Comparison of ENCODE assay signal across 19 mouse cellular contexts in the genomic region with DNA sequence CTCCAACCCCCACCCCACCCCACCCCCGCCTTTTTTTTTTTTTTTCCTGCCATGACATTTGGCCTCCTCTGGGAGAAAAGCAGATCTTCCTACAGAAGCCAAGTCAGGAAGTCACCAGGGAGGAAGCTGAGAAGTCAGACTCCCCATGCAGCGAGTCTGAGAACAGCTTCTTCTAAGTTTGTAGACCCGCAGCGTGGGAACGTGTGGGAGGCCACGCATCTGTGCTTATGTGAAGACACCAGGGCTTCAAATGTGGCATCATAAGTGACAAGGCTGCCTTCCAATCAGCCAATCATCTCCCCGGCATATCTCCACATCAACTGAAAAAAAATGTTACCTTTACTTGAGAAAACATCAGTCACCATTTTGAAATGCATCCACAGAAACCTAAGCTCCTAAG. TPM values are rescaled to one million over a fixed set of nuclear protein-coding genes. Genes with fewer than 3 reads are reported as not detected.
A peak's percentile ranks its signal among the peaks of the same experiment; 100 is the strongest.
DNase-seq lines count a peak whose midpoint lies in the region; ATAC-seq lines count a peak whose summit lies in the region.
"Had no signal": no experiment of that assay in that cellular context is flagged by ENCODE, and none has a peak within 500 bp of the region (broad histone marks: within the 10 kb centered on the region; RNA-seq: fewer than 3 reads in every experiment).

No protein-coding gene starts in this region.

- H3K4me2 ChIP-seq in kidney, embryonic 16.5 days (replicated peaks; ENCODE audit: low read depth, low read length) = no peak overlapping the region
- H3K4me2 ChIP-seq: forebrain, embryonic 15.5 days; heart, embryonic 15.5 days; hindbrain, embryonic 14.5 days; limb, embryonic 12.5 days had no signal

- no peak overlapping the region for H3K27ac ChIP-seq in kidney, embryonic 16.5 days (ENCODE audit: low read length)
- H3K27ac ChIP-seq: forebrain, embryonic 15.5 days; heart, embryonic 15.5 days; hindbrain, embryonic 14.5 days; limb, embryonic 12.5 days had no signal

- H3K4me1 ChIP-seq in kidney, embryonic 16.5 days (ENCODE audit: insufficient read depth, low read length) = peaks cover 11% of the 10 kb centered on the region; the same call in 1 of the 2 replicates
- H3K4me1 ChIP-seq: forebrain, embryonic 15.5 days; limb, embryonic 12.5 days had no signal

- intact Hi-C loops in left cerebral cortex, postnatal 36 days (cut with DNase I) = no loop called here

- DNase-seq in kidney, postnatal 10 days = peak; percentile 14
- DNase-seq in adipocyte (ENCODE audit: low spot score) = peak; percentile 15
- DNase-seq in brain, adult 2 months (ENCODE audit: low read depth, low spot score) = peak; percentile 75
- peak; percentile 49 to 61 for DNase-seq in left cerebral cortex, postnatal 36 days (ENCODE audit: low spot score in 2 of 2)
- DNase-seq in thymus, postnatal 25 days = no peak
- DNase-seq in lung, postnatal 36 days = no peak
- DNase-seq: adrenal gland, postnatal 36 days; cerebellum, postnatal 10 days; embryo, embryonic 11 days; kidney, postnatal 36 days; lung, postnatal 14 days; midbrain, embryonic 14.5 days had no signal

- no peak overlapping the region for H3K4me3 ChIP-seq in kidney, embryonic 16.5 days (ENCODE audit: low read length)
- H3K4me3 ChIP-seq: forebrain, embryonic 15.5 days; heart, embryonic 15.5 days; limb, embryonic 12.5 days had no signal

- H3K9ac ChIP-seq in kidney, embryonic 16.5 days (replicated peaks; ENCODE audit: low read length) = no peak overlapping the region
- H3K9ac ChIP-seq: forebrain, embryonic 15.5 days; heart, embryonic 15.5 days; hindbrain, embryonic 14.5 days; limb, embryonic 12.5 days had no signal

- no peaks in the 10 kb centered on the region for H3K36me3 ChIP-seq in kidney, embryonic 16.5 days (ENCODE audit: insufficient read depth, low read length)
- H3K36me3 ChIP-seq: forebrain, embryonic 15.5 days; heart, embryonic 15.5 days; limb, embryonic 12.5 days had no signal

- 32% methylated on average over 6 of the region's 7 CpGs for WGBS in kidney, embryonic 16.5 days

- no peak for ATAC-seq in kidney, embryonic 16.5 days (ENCODE audit: low FRiP score, low TSS enrichment)
- ATAC-seq: forebrain, embryonic 15.5 days; intestine, postnatal 0 days had no signal

- H3K27me3 ChIP-seq in kidney, embryonic 16.5 days (ENCODE audit: insufficient read depth, low read length) = no peaks in the 10 kb centered on the region
- H3K27me3 ChIP-seq: CH12.LX; forebrain, embryonic 15.5 days; heart, embryonic 15.5 days; limb, embryonic 12.5 days had no signal

- H3K9me3 ChIP-seq in kidney, embryonic 16.5 days (ENCODE audit: low read length) = no peaks in the 10 kb centered on the region
- H3K9me3 ChIP-seq: forebrain, embryonic 15.5 days; heart, embryonic 15.5 days; limb, embryonic 12.5 days had no signal

RNA-seq across cellular contexts. Expression of gene Fam98b, which starts 54.0 kb away (rescaled TPM):
- 7.5 and 9.2 TPM in 2 replicates for polyA plus RNA-seq in kidney, embryonic 16.5 days (2015; fragmentation: Nextera tagmentation; extraction: Ambion mirVana)
- 10 to 100 TPM; 45.2 to 52.4 TPM for total RNA-seq in left cerebral cortex, postnatal 36 days (2021)

Comparison
In these comparisons a context has a peak if more than half of its experiments do, and no peak if none do; other contexts are left out.
1. DNase-seq: peak in kidney, postnatal 10 days (single experiment), adipocyte (single experiment), brain, adult 2 months (single experiment) and left cerebral cortex, postnatal 36 days (2 of 2); none in thymus, postnatal 25 days (single experiment) and lung, postnatal 36 days (single experiment).